Mouse (Mus musculus) kidney, adult 10 weeks (tissue): Measurements from ENCODE around the gene Usp45. TPM values are rescaled to one million over a fixed set of nuclear protein-coding genes. Genes with fewer than 3 reads are reported as not detected.

Experiments
- polyA plus RNA-seq: library from polyadenylated mRNA; stranded (reverse); fragments of 350-450 nt; fragmentation: Illumina TruSeq; extraction: RNeasy Lipid Tissue Mini Kit (QIAGEN cat#74804); gene quantifications from one replicate; pipeline ENCODE4 v1.2.3, GENCODE M21; 2014; ENCODE audit warnings: low read depth, low replicate concordance

The Usp45 gene
- polyA plus RNA-seq = 33.2 TPM

GRCm38 (mm10) chr4:21766863-21767304, at the start of gene Usp45, which contains the start of gene Tstd3:
Gene Usp45 (plus strand): TSS chr4:21767156.
Gene Tstd3 (minus strand): TSS chr4:21767212.

GRCm38 (mm10) chr4:21727615-21728165, 39.3 kb upstream of the Usp45 start, which contains the start of gene Ccnc:
Gene Ccnc (plus strand): TSS chr4:21727701.

GRCm38 (mm10) chr4:21847481-21848286, 80.7 kb downstream of the Usp45 start, which contains the start of gene Pnisr:
Gene Pnisr (plus strand): TSS chr4:21847583.

GRCm38 (mm10) chr4:21879565-21880220, 112.7 kb downstream of the Usp45 start, which contains the start of gene Coq3:
Gene Coq3 (plus strand): TSS chr4:21879673.

Other genes with a start within 250 kb of the Usp45 start
- gene Prdm13, start 81.2 kb upstream of the Usp45 start, polyA plus RNA-seq = not detected
- gene Ccnc, start 39.5 kb upstream of the Usp45 start, polyA plus RNA-seq = 78.8 TPM
- 39.7 TPM for gene Tstd3, start 56 bp downstream of the Usp45 start, polyA plus RNA-seq
- gene Pnisr, start 80.4 kb downstream of the Usp45 start, polyA plus RNA-seq = 96.5 TPM
- 15.5 TPM for gene Coq3, start 112.5 kb downstream of the Usp45 start, polyA plus RNA-seq
- 0.20 TPM for gene Faxc, start 164.2 kb downstream of the Usp45 start, polyA plus RNA-seq